Mouse (Mus musculus): ENCODE results near the gene Ttll1. TPM values are rescaled to one million over a fixed set of nuclear protein-coding genes. Genes with fewer than 3 reads are reported as not detected.

Ttll1 gene
- polyA plus RNA-seq, 1 experiment from 2014 or later: 23.9 TPM

DNA sequence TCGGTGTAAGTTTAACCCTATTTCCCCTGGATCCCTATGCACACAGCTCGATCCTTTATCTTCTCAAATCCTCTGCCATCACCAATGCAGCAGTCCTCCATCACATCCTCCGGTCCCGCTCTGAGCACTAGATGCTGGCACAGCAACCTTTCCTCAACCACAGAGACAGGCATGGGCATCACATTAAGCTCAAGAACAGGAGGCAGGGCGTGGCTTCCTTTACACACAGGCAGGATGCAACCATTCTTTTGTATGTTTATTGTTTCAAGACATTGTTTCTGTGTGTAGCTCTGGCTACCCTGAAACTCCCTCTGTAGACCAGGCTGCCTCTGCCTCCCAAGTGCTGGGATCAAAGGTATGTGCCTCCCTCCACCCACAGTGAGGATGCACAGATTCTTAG, 55.1 kb downstream of the Ttll1 start:
- H3K9ac ChIP-seq (ENCODE audit: low read length): no peak overlapping the region
- WGBS: 82% methylated on average over 5 of the region's 5 CpGs
- H3K27ac ChIP-seq (ENCODE audit: low read length): no peak overlapping the region
- H3K36me3 ChIP-seq (ENCODE audit: control insufficient read depth, insufficient read depth): no peaks in the 10 kb centered on the region
- no peak overlapping the region for H3K4me2 ChIP-seq (ENCODE audit: low read depth, low read length)
- H3K4me1 ChIP-seq (ENCODE audit: control insufficient read depth, insufficient read depth, low read length): peaks cover 43% of the 10 kb centered on the region
- no peak for ATAC-seq (replicated peaks; ENCODE audit: extremely low read depth, insufficient read depth, low FRiP score)
- H3K27me3 ChIP-seq (ENCODE audit: control insufficient read depth, insufficient read depth, low read length): no peaks in the 10 kb centered on the region
- H3K9me3 ChIP-seq (replicated peaks; ENCODE audit: control insufficient read depth, low read length): no peaks in the 10 kb centered on the region
- no peak overlapping the region for H3K4me3 ChIP-seq (ENCODE audit: low read length)

DNA sequence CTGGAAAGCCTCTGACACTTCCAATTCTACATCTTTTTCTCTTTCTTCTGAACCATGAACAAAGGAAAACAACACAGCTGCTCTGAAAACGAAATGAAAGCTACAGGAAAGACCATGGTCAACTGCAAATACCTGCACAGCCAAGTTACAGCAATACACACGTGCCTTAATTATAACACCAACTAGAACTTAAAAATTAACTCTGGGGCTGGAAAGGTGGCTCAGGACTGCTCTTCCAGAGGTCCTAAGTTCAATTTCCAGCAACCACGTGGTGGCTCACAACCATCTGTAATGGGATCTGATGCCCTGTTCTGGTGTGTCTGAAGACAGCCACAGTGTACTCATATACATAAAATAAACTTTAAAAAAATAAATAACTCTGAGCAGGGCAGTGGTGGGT, 55.7 kb downstream of the Ttll1 start:
- Histone ChIP-seq H3K27ac (ENCODE audit: low read length) (no peak overlapping the region), H3K4me2 (ENCODE audit: low read depth, low read length) (no peak overlapping the region), H3K4me3 (ENCODE audit: low read length) (no peak overlapping the region), H3K27me3 (ENCODE audit: control insufficient read depth, insufficient read depth, low read length) (no peaks in the 10 kb centered on the region), H3K36me3 (ENCODE audit: control insufficient read depth, insufficient read depth) (no peaks in the 10 kb centered on the region), H3K4me1 (ENCODE audit: control insufficient read depth, insufficient read depth, low read length) (peaks cover 43% of the 10 kb centered on the region), H3K9me3 (replicated peaks; ENCODE audit: control insufficient read depth, low read length) (no peaks in the 10 kb centered on the region), H3K9ac (ENCODE audit: low read length) (no peak overlapping the region)
- no peak for ATAC-seq (replicated peaks; ENCODE audit: extremely low read depth, insufficient read depth, low FRiP score)
- WGBS: 70% methylated on average over 3 of the region's 3 CpGs

- Histone ChIP-seq H3K4me3 (ENCODE audit: low read length) (no peak overlapping the region), H3K27ac (ENCODE audit: low read length) (peak overlapping the region; percentile 45), H3K4me1 (ENCODE audit: control insufficient read depth, insufficient read depth, low read length) (peaks cover 43% of the 10 kb centered on the region), H3K9me3 (replicated peaks; ENCODE audit: control insufficient read depth, low read length) (no peaks in the 10 kb centered on the region), H3K4me2 (ENCODE audit: low read depth, low read length) (no peak overlapping the region), H3K36me3 (ENCODE audit: control insufficient read depth, insufficient read depth) (no peaks in the 10 kb centered on the region), H3K27me3 (ENCODE audit: control insufficient read depth, insufficient read depth, low read length) (no peaks in the 10 kb centered on the region), H3K9ac (ENCODE audit: low read length) (no peak overlapping the region)
- ATAC-seq (replicated peaks; ENCODE audit: extremely low read depth, insufficient read depth, low FRiP score): no peak
- 61% methylated on average over 7 of the region's 7 CpGs for WGBS
These were observed 56.3 kb downstream of the Ttll1 start for GRCm38 (mm10) chr15:83454419-83454818.

- 70% methylated on average over 3 of the region's 3 CpGs for WGBS
- H3K4me1 ChIP-seq (ENCODE audit: control insufficient read depth, insufficient read depth, low read length): peaks cover 44% of the 10 kb centered on the region
- no peak overlapping the region for H3K4me3 ChIP-seq (ENCODE audit: low read length)
- H3K4me2 ChIP-seq (ENCODE audit: low read depth, low read length): no peak overlapping the region
- H3K27ac ChIP-seq (ENCODE audit: low read length): peak overlapping the region; percentile 45
- no peaks in the 10 kb centered on the region for H3K27me3 ChIP-seq (ENCODE audit: control insufficient read depth, insufficient read depth, low read length)
- H3K9me3 ChIP-seq (replicated peaks; ENCODE audit: control insufficient read depth, low read length): no peaks in the 10 kb centered on the region
- peak overlapping the region; percentile 41 for H3K9ac ChIP-seq (ENCODE audit: low read length)
- no peaks in the 10 kb centered on the region for H3K36me3 ChIP-seq (ENCODE audit: control insufficient read depth, insufficient read depth)
- no peak for ATAC-seq (replicated peaks; ENCODE audit: extremely low read depth, insufficient read depth, low FRiP score)
These were observed 56.8 kb downstream of the Ttll1 start for GRCm38 (mm10) chr15:83453879-83454278.

- peak overlapping the region; percentile 45 for H3K27ac ChIP-seq (ENCODE audit: low read length)
- WGBS: 78% methylated on average over 7 of the region's 7 CpGs
- no peak overlapping the region for H3K4me3 ChIP-seq (ENCODE audit: low read length)
- peaks cover 51% of the 10 kb centered on the region for H3K4me1 ChIP-seq (ENCODE audit: control insufficient read depth, insufficient read depth, low read length)
- no peak overlapping the region for H3K9ac ChIP-seq (ENCODE audit: low read length)
- H3K27me3 ChIP-seq (ENCODE audit: control insufficient read depth, insufficient read depth, low read length): no peaks in the 10 kb centered on the region
- H3K36me3 ChIP-seq (ENCODE audit: control insufficient read depth, insufficient read depth): no peaks in the 10 kb centered on the region
- H3K4me2 ChIP-seq (ENCODE audit: low read depth, low read length): no peak overlapping the region
- no peaks in the 10 kb centered on the region for H3K9me3 ChIP-seq (replicated peaks; ENCODE audit: control insufficient read depth, low read length)
- ATAC-seq (replicated peaks; ENCODE audit: extremely low read depth, insufficient read depth, low FRiP score): no peak
These were observed 58.4 kb downstream of the Ttll1 start for GRCm38 (mm10) chr15:83452219-83452760.

- Histone ChIP-seq H3K4me3 (ENCODE audit: low read length) (no peak overlapping the region), H3K4me1 (ENCODE audit: control insufficient read depth, insufficient read depth, low read length) (peaks cover 54% of the 10 kb centered on the region), H3K9ac (ENCODE audit: low read length) (no peak overlapping the region), H3K36me3 (ENCODE audit: control insufficient read depth, insufficient read depth) (no peaks in the 10 kb centered on the region), H3K9me3 (replicated peaks; ENCODE audit: control insufficient read depth, low read length) (no peaks in the 10 kb centered on the region), H3K27ac (ENCODE audit: low read length) (peak overlapping the region; percentile 45), H3K4me2 (ENCODE audit: low read depth, low read length) (no peak overlapping the region), H3K27me3 (ENCODE audit: control insufficient read depth, insufficient read depth, low read length) (no peaks in the 10 kb centered on the region)
- no peak for ATAC-seq (replicated peaks; ENCODE audit: extremely low read depth, insufficient read depth, low FRiP score)
- WGBS: 54% methylated on average over 7 of the region's 7 CpGs
These were observed 59.0 kb downstream of the Ttll1 start for GRCm38 (mm10) chr15:83451621-83452210.

DNA sequence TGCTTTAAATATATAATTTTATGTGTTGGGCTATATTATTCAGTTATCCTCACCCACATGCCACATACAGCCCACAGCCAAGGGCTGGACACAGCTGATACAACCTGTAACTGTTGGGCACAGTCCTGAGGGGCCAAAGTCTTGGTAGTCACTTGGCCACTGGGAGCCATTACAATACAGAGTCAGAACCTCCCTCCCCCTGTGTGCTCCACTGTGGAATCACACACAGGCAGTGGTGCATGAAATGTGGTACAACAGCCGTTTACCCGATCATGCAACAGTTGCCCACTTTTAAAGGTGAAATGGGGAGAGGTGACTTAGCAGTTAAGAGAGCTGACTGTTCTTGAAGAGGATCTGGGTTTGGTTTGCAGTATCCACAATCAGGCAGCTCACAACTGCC, 60.7 kb downstream of the Ttll1 start:
- H3K4me1 ChIP-seq (ENCODE audit: control insufficient read depth, insufficient read depth, low read length): peaks cover 71% of the 10 kb centered on the region
- ATAC-seq (replicated peaks; ENCODE audit: extremely low read depth, insufficient read depth, low FRiP score): no peak

GRCm38 (mm10) chr15:83448646-83449045, 62.0 kb downstream of the Ttll1 start:
- Histone ChIP-seq H3K4me1 (ENCODE audit: control insufficient read depth, insufficient read depth, low read length) (peaks cover 67% of the 10 kb centered on the region), H3K9ac (ENCODE audit: low read length) (no peak overlapping the region), H3K4me3 (ENCODE audit: low read length) (no peak overlapping the region), H3K9me3 (replicated peaks; ENCODE audit: control insufficient read depth, low read length) (no peaks in the 10 kb centered on the region), H3K4me2 (ENCODE audit: low read depth, low read length) (no peak overlapping the region), H3K27ac (ENCODE audit: low read length) (no peak overlapping the region; the same call in 1 of the 2 replicates), H3K27me3 (ENCODE audit: control insufficient read depth, insufficient read depth, low read length) (no peaks in the 10 kb centered on the region), H3K36me3 (ENCODE audit: control insufficient read depth, insufficient read depth) (no peaks in the 10 kb centered on the region)
- no peak for ATAC-seq (replicated peaks; ENCODE audit: extremely low read depth, insufficient read depth, low FRiP score)
- 43% methylated on average over 5 of the region's 5 CpGs for WGBS

More for the DNA sequence above, 60.7 kb downstream of the Ttll1 start:
- no peaks in the 10 kb centered on the region for H3K36me3 ChIP-seq (ENCODE audit: control insufficient read depth, insufficient read depth)
- no peak overlapping the region for H3K27ac ChIP-seq (ENCODE audit: low read length)
- H3K4me3 ChIP-seq (ENCODE audit: low read length): no peak overlapping the region
- no peaks in the 10 kb centered on the region for H3K9me3 ChIP-seq (replicated peaks; ENCODE audit: control insufficient read depth, low read length)
- no peaks in the 10 kb centered on the region for H3K27me3 ChIP-seq (ENCODE audit: control insufficient read depth, insufficient read depth, low read length)
- H3K4me2 ChIP-seq (ENCODE audit: low read depth, low read length): no peak overlapping the region
- WGBS: 95% methylated on average over 2 of the region's 2 CpGs
- no peak overlapping the region for H3K9ac ChIP-seq (ENCODE audit: low read length)

- peak overlapping the region; percentile 21; the same call in 1 of the 2 replicates for H3K4me2 ChIP-seq (ENCODE audit: low read depth, low read length)
- H3K27ac ChIP-seq (ENCODE audit: low read length): peak overlapping the region; percentile 44
- ATAC-seq (replicated peaks; ENCODE audit: extremely low read depth, insufficient read depth, low FRiP score): no peak
- no peaks in the 10 kb centered on the region for H3K27me3 ChIP-seq (ENCODE audit: control insufficient read depth, insufficient read depth, low read length)
- no peak overlapping the region for H3K4me3 ChIP-seq (ENCODE audit: low read length)
- WGBS: 28% methylated on average over 10 of the region's 10 CpGs
- H3K9me3 ChIP-seq (replicated peaks; ENCODE audit: control insufficient read depth, low read length): no peaks in the 10 kb centered on the region
- no peak overlapping the region for H3K9ac ChIP-seq (ENCODE audit: low read length)
- H3K4me1 ChIP-seq (ENCODE audit: control insufficient read depth, insufficient read depth, low read length): peaks cover 66% of the 10 kb centered on the region
- no peaks in the 10 kb centered on the region for H3K36me3 ChIP-seq (ENCODE audit: control insufficient read depth, insufficient read depth)
These were observed 62.7 kb downstream of the Ttll1 start for GRCm38 (mm10) chr15:83447791-83448544.

Measured in heart, embryonic 16.5 days (tissue).